Mouse (Mus musculus): ENCODE data around the gene Casp9.

DNA sequence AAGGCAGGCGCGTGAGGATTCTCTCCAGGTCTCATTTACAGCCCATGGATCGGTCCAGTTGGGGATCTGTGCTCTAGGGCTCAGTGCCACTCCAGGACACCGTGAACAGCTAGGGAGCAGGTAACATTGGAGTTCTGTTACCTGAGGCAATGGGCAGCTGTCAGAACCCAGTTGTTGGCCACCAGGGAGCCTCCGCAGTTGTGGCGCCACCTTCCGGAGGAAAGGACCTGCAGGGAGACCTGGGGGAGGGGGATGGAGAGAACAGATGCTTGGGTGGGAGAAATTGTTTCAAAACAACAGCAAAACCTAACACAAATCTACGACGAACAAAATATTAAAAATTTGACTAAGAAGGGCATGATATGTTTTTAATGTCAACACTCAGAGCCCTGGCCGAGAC lies 28.7 kb downstream of the Casp9 start:
- TF ChIP-seq ZMIZ1 (IDR thresholded peaks at IDR 0.05; ENCODE audit: low read depth, low read length) (no peak), POLR2A (IDR thresholded peaks at IDR 0.05; ENCODE audit: control insufficient read depth in 1 of 2, insufficient read depth in 1 of 2, low read depth in 1 of 2, low read length in 2 of 2, poor library complexity in 1 of 2) (no peak), CTCF (IDR thresholded peaks at IDR 0.05 in 2 of 3, conservative IDR thresholded peaks at IDR 0.05 in 1 of 3; ENCODE audit: control insufficient read depth in 1 of 3, insufficient read depth in 1 of 3, low read depth in 2 of 3, low read length in 3 of 3, poor library complexity in 1 of 3, severe bottlenecking in 1 of 3) (no peak), UBTF (IDR thresholded peaks at IDR 0.05; ENCODE audit: borderline replicate concordance, insufficient read depth, low read depth, low read length) (no peak)
